ENCODE assay signal across 8 mouse cellular contexts in genomic region chr3:145964473-145964872, GRCm38 (mm10). TPM values are rescaled to one million over a fixed set of nuclear protein-coding genes. Genes with fewer than 3 reads are reported as not detected.
DNase-seq lines count a peak whose midpoint lies in the region; ATAC-seq lines count a peak whose summit lies in the region.

No protein-coding gene starts in this region.

- H3K9ac ChIP-seq in limb, embryonic 11.5 days (ENCODE audit: low read length): no peak overlapping the region
- H3K9ac ChIP-seq in midbrain, embryonic 11.5 days (ENCODE audit: low read length): no peak overlapping the region; the same call in 1 of the 2 replicates

- H3K27ac ChIP-seq in limb, embryonic 11.5 days (replicated peaks; ENCODE audit: low read depth, low read length): no peak overlapping the region
- no peak overlapping the region for H3K27ac ChIP-seq in midbrain, embryonic 11.5 days (ENCODE audit: low read depth, low read length)

- no peak overlapping the region for H3K4me2 ChIP-seq in limb, embryonic 11.5 days (ENCODE audit: low read depth, severe bottlenecking)
- H3K4me2 ChIP-seq in midbrain, embryonic 11.5 days: peak overlapping the region; percentile 41

- peaks cover 44% of the 10 kb centered on the region for H3K4me1 ChIP-seq in megakaryocyte, embryonic 14.5 days
- H3K4me1 ChIP-seq in limb, embryonic 11.5 days (ENCODE audit: control insufficient read depth, insufficient read depth, low read length): peaks cover 13% of the 10 kb centered on the region; the same call in 1 of the 2 replicates
- peaks cover 14% of the 10 kb centered on the region for H3K4me1 ChIP-seq in midbrain, embryonic 11.5 days (ENCODE audit: control insufficient read depth, insufficient read depth, low read length)

- no peak for ATAC-seq in megakaryocyte, adult 5-6 weeks (ENCODE audit: poor library complexity, severe bottlenecking)
- peak; percentile 76; the same call in 1 of the 2 replicates for ATAC-seq in limb, embryonic 11.5 days (ENCODE audit: insufficient number of reproducible peaks, low FRiP score, low TSS enrichment, low read depth)
- peak; percentile 79 for ATAC-seq in midbrain, embryonic 11.5 days (ENCODE audit: low FRiP score)

- peak; percentile 53 to 57 for DNase-seq in heart, postnatal 36 days
- peak; percentile 71 for DNase-seq in limb, embryonic 11.5 days (ENCODE audit: low spot score)
- peak; percentile 93 for DNase-seq in midbrain, embryonic 11.5 days (ENCODE audit: low spot score, missing footprints)
- DNase-seq in B cell, adult 2 months: no peak
- DNase-seq in thymus, postnatal 14 days: no peak
- DNase-seq in left cerebral cortex, adult 11 months (ENCODE audit: low spot score): no peak

- 4% methylated on average over 10 of the region's 10 CpGs for WGBS in limb, embryonic 11.5 days
- WGBS in midbrain, embryonic 11.5 days: 9% methylated on average over 10 of the region's 10 CpGs

- peaks cover 14% of the 10 kb centered on the region for H3K27me3 ChIP-seq in megakaryocyte, embryonic 14.5 days (replicated peaks)
- peaks cover 18% of the 10 kb centered on the region for H3K27me3 ChIP-seq in limb, embryonic 11.5 days (ENCODE audit: control insufficient read depth, insufficient read depth, low read length)
- H3K27me3 ChIP-seq in midbrain, embryonic 11.5 days (ENCODE audit: control insufficient read depth, insufficient read depth, low read length): peaks cover 19% of the 10 kb centered on the region

- H3K9me3 ChIP-seq in megakaryocyte, embryonic 14.5 days: no peaks in the 10 kb centered on the region
- H3K9me3 ChIP-seq in limb, embryonic 11.5 days (ENCODE audit: control insufficient read depth, low read length): no peaks in the 10 kb centered on the region
- H3K9me3 ChIP-seq in midbrain, embryonic 11.5 days (ENCODE audit: control insufficient read depth, low read length): no peaks in the 10 kb centered on the region

- intact Hi-C loops in heart, postnatal 36 days (cut with DNase I): loop anchor here (2.0 to 5.0 kb wide), 2 partner anchors 24 to 38 kb away; no protein-coding TSS in a partner anchor

- H3K4me3 ChIP-seq in megakaryocyte, embryonic 14.5 days (replicated peaks): peak overlapping the region; percentile 81
- no peak overlapping the region for H3K4me3 ChIP-seq in limb, embryonic 11.5 days (ENCODE audit: low read depth, low read length)
- H3K4me3 ChIP-seq in midbrain, embryonic 11.5 days (ENCODE audit: low read depth, low read length): no peak overlapping the region

- no peaks in the 10 kb centered on the region for H3K36me3 ChIP-seq in megakaryocyte, embryonic 14.5 days (replicated peaks; ENCODE audit: low read length)
- H3K36me3 ChIP-seq in limb, embryonic 11.5 days (ENCODE audit: control insufficient read depth, insufficient read depth, low read length): no peaks in the 10 kb centered on the region
- no peaks in the 10 kb centered on the region for H3K36me3 ChIP-seq in midbrain, embryonic 11.5 days (ENCODE audit: control insufficient read depth, insufficient read depth, low read length)

RNA-seq across cellular contexts. Expression of gene Syde2, which starts 23.2 kb away (rescaled TPM):
- 0.03 TPM in 1 of 2 replicates, not detected in the other for polyA plus RNA-seq in megakaryocyte, embryonic 14.5 days (2012; ENCODE audit: insufficient read depth, low replicate concordance)
- total RNA-seq in megakaryocyte, adult 5-6 weeks (2015): 0.25 and 0.52 TPM in 2 replicates
- total RNA-seq in megakaryocyte, adult 5-6 weeks (2017): 0.44 and 0.53 TPM in 2 replicates
- total RNA-seq in heart, postnatal 36 days (2021): 10 to 100 TPM; 13.8 to 18.6 TPM
- 1.8 and 2.1 TPM in 2 replicates for polyA plus RNA-seq in limb, embryonic 11.5 days (2014; fragmentation: Nextera tagmentation; extraction: Ambion mirVana)
- 0.93 and 1.1 TPM in 2 replicates for polyA plus RNA-seq in midbrain, embryonic 11.5 days (2014; fragmentation: Nextera tagmentation; extraction: Ambion mirVana)

RNA-seq across cellular contexts. Expression of gene 2410004B18Rik, which starts 26.7 kb away (rescaled TPM):
- 30.4 and 32.2 TPM in 2 replicates for polyA plus RNA-seq in megakaryocyte, embryonic 14.5 days (2012; ENCODE audit: insufficient read depth, low replicate concordance)
- total RNA-seq in megakaryocyte, adult 5-6 weeks (2015): 33.0 and 47.7 TPM in 2 replicates
- 14.4 and 15.8 TPM in 2 replicates for total RNA-seq in megakaryocyte, adult 5-6 weeks (2017)
- total RNA-seq in heart, postnatal 36 days (2021): 10 to 100 TPM; 16.0 to 16.6 TPM
- polyA plus RNA-seq in limb, embryonic 11.5 days (2014; fragmentation: Nextera tagmentation; extraction: Ambion mirVana): 55.1 and 61.3 TPM in 2 replicates
- 63.3 and 69.3 TPM in 2 replicates for polyA plus RNA-seq in midbrain, embryonic 11.5 days (2014; fragmentation: Nextera tagmentation; extraction: Ambion mirVana)

RNA-seq across cellular contexts. Expression of gene Bcl10, which starts 41.9 kb away (rescaled TPM):
- 13.7 and 17.2 TPM in 2 replicates for polyA plus RNA-seq in megakaryocyte, embryonic 14.5 days (2012; ENCODE audit: insufficient read depth, low replicate concordance)
- 79.2 and 96.1 TPM in 2 replicates for total RNA-seq in megakaryocyte, adult 5-6 weeks (2015)
- 69.0 and 80.6 TPM in 2 replicates for total RNA-seq in megakaryocyte, adult 5-6 weeks (2017)
- 10 to 100 TPM; 18.2 to 19.6 TPM for total RNA-seq in heart, postnatal 36 days (2021)
- polyA plus RNA-seq in limb, embryonic 11.5 days (2014; fragmentation: Nextera tagmentation; extraction: Ambion mirVana): 54.7 and 57.7 TPM in 2 replicates
- polyA plus RNA-seq in midbrain, embryonic 11.5 days (2014; fragmentation: Nextera tagmentation; extraction: Ambion mirVana): 57.4 and 59.2 TPM in 2 replicates

Comparison
In these comparisons a context has a peak if more than half of its experiments do, and no peak if none do; other contexts are left out.
1. DNase-seq: peak in heart, postnatal 36 days (2 of 2), limb, embryonic 11.5 days (single experiment) and midbrain, embryonic 11.5 days (single experiment); none in B cell, adult 2 months (0 of 2), thymus, postnatal 14 days (single experiment) and left cerebral cortex, adult 11 months (single experiment).